Comparison of ENCODE assay signal across 45 mouse cellular contexts in the genomic region with DNA sequence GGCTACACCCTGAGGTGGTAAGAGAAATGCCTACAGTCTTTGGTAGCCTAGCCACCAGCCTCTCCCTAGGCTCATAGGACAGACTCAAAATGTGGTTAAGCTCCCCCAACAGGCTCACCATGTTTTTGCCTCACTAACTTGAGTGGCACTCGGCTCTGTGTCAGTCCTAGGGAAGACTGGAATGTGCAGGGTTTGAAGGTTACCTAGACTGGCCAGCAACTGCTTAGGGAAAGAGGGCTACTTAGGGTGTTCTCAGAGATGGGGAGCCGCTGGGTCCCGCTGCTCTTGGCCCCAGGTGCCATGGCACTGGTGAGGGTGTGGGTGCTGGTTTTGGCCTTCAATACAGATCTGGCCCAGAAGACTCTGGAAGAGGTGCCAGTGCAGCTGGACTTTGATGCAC. TPM values are rescaled to one million over a fixed set of nuclear protein-coding genes. Genes with fewer than 3 reads are reported as not detected.
"Had no signal": no experiment of that assay in that cellular context is flagged by ENCODE, and none has a peak within 500 bp of the region (broad histone marks: within the 10 kb centered on the region; RNA-seq: fewer than 3 reads in every experiment).

A gene (plus strand): TSS at position 301 of the 400 bp plus-strand sequence.

- H3K4me1 ChIP-seq: limb, embryonic 12.5 days; limb, embryonic 13.5 days; limb, embryonic 15.5 days; lung, embryonic 15.5 days; megakaryocyte, embryonic 14.5 days; midbrain, embryonic 12.5 days; midbrain, embryonic 13.5 days; midbrain, embryonic 15.5 days had no signal

- H3K27me3 ChIP-seq: limb, embryonic 12.5 days; limb, embryonic 13.5 days; limb, embryonic 15.5 days; liver, embryonic 13.5 days; liver, embryonic 15.5 days; lung, embryonic 15.5 days; midbrain, embryonic 12.5 days; midbrain, embryonic 13.5 days; midbrain, embryonic 15.5 days had no signal

- DNase-seq: left cerebral cortex, postnatal 4 days; liver; liver, embryonic 13.5 days; liver, postnatal 0 days; lung, adult 18-20 months; lung, adult 2 months; lung, embryonic 14.5 days; lung, postnatal 10 days; lung, postnatal 14 days; lung, postnatal 36 days; lung, postnatal 4 days; midbrain, embryonic 14.5 days had no signal

- H3K36me3 ChIP-seq: limb, embryonic 10.5 days; limb, embryonic 12.5 days; limb, embryonic 13.5 days; limb, embryonic 15.5 days; liver, embryonic 12.5 days; liver, embryonic 13.5 days; liver, embryonic 15.5 days; lung, embryonic 15.5 days; midbrain, embryonic 10.5 days; midbrain, embryonic 12.5 days; midbrain, embryonic 13.5 days; midbrain, embryonic 15.5 days had no signal

- H3K4me3 ChIP-seq: left cerebral cortex, adult 2 months; limb, embryonic 10.5 days; limb, embryonic 12.5 days; limb, embryonic 13.5 days; limb, embryonic 15.5 days; liver, embryonic 12.5 days; liver, embryonic 13.5 days; liver, embryonic 15.5 days; lung, embryonic 15.5 days; megakaryocyte, embryonic 14.5 days; midbrain, embryonic 10.5 days; midbrain, embryonic 12.5 days; midbrain, embryonic 13.5 days; midbrain, embryonic 15.5 days; myocyte had no signal

- H3K27ac ChIP-seq: left cerebral cortex, adult 2 months; limb, embryonic 10.5 days; limb, embryonic 12.5 days; limb, embryonic 13.5 days; limb, embryonic 15.5 days; liver, embryonic 12.5 days; liver, embryonic 13.5 days; liver, embryonic 14.5 days; liver, embryonic 15.5 days; lung, embryonic 15.5 days; macrophage; midbrain, embryonic 10.5 days; midbrain, embryonic 12.5 days; midbrain, embryonic 13.5 days; midbrain, embryonic 15.5 days had no signal

RNA-seq across cellular contexts. Expression of the gene that starts here (rescaled TPM):
- total RNA-seq: left cerebral cortex, adult 2 months; left cerebral cortex, adult 8-10 months; left cerebral cortex, postnatal 10 days; left cerebral cortex, postnatal 14 days; left cerebral cortex, postnatal 25 days; left cerebral cortex, postnatal 36 days; left cerebral cortex, postnatal 4 days; liver, adult 2 months; megakaryocyte progenitor cell, adult 5-6 weeks; megakaryocyte, adult 5-6 weeks; megakaryocyte-erythroid progenitor cell, adult 5-6 weeks; midbrain, postnatal 0 days; monocyte, adult 5-6 weeks had no signal
- polyA plus RNA-seq: limb, embryonic 10.5 days; limb, embryonic 12.5 days; limb, embryonic 13.5 days; limb, embryonic 14.5 days; limb, embryonic 15.5 days; liver, adult 2 months; liver, embryonic 11.5 days; liver, embryonic 12.5 days; liver, embryonic 13.5 days; liver, embryonic 14.5 days; liver, embryonic 15.5 days; liver, embryonic 16.5 days; liver, postnatal 0 days; lung, adult 2 months; lung, embryonic 14.5 days; lung, embryonic 15.5 days; lung, embryonic 16.5 days; macrophage; midbrain, embryonic 10.5 days; midbrain, embryonic 11.5 days; midbrain, embryonic 12.5 days; midbrain, embryonic 13.5 days; midbrain, embryonic 14.5 days; midbrain, embryonic 15.5 days; midbrain, embryonic 16.5 days; midbrain, postnatal 0 days had no signal
